Mouse (Mus musculus) adrenal gland, postnatal 4 days (tissue): ENCODE measurements around the gene Klk1. TPM values are rescaled to one million over a fixed set of nuclear protein-coding genes. Genes with fewer than 3 reads are reported as not detected.
A peak's percentile ranks its signal among the peaks of the same experiment; 100 is the strongest.
"Not testable (repeated sequence)": the region's sequence is repeated elsewhere in the genome, so short reads cannot be mapped to it uniquely, and the experiment has no call there.

ENCODE experiments used
- DNase-seq, 2 experiments: peaks; one replicate each; pipeline ENCODE4 v3.0.0; 2021 to 2022; ENCODE audit warnings: low spot score in 2 of 2, mixed read lengths in 2 of 2
- long read RNA-seq, 2 experiments: library from polyadenylated mRNA; stranded (forward); transcript quantifications; one replicate each; pipeline ENCODE4 v2.0.0; 2021
- total RNA-seq, 2 experiments: library from RNA; stranded (reverse); gene quantifications; 2 replicates each; pipeline ENCODE4 v1.2.3; 2021

The Klk1 gene
- 10 to 100 TPM in 1 of 2 experiments, not detected in 1; 41.2 TPM for total RNA-seq
- long read RNA-seq, experiment 1, result 0 reads
- long read RNA-seq, experiment 2, transcript Klk1-201 (5 exons, 954 nt), result major isoform, 12 of 15 reads
- long read RNA-seq, experiment 2, partial matches to known transcripts, result 3 of 15 reads
- long read RNA-seq, experiment 2, other reads (novel, unspliced or antisense), result 0 of 15 reads

GRCm38 (mm10) chr7:44225076-44225475 is at the start of gene Klk1:
Klk1 (plus strand) TSS chr7:44225360.
- no peak for DNase-seq

GRCm38 (mm10) chr7:44179299-44180045 is 45.7 kb upstream of the Klk1 start:
- no peak for DNase-seq

DNA sequence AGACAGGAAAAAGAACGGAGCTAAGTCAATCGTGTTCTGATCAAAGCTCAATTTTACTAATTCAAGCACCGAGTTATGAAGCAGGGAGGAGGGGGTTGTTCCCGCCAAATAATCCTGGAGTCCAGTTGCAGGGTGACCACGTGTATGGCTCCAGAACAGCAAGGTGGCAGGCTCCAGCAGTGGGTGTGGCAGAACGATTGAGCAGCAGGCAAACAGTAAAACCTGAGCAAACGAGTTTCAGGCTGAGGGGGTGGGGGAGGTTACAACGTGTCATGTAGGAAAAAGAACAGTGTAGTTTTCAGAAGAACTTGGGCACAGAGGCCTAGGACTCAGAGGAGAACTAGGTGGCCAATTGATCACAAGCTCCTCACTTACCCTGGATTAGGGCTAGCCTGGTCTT is 38.6 kb upstream of the Klk1 start:
- not testable (repeated sequence) for DNase-seq

- not testable (repeated sequence) for DNase-seq
Observed at GRCm38 (mm10) chr7:44187936-44188335, 37.2 kb upstream of the Klk1 start, which contains the start of gene Klk1b24. Klk1b24 (plus strand) TSS chr7:44188236.

GRCm38 (mm10) chr7:44193466-44193865 is 31.7 kb upstream of the Klk1 start:
- not testable (repeated sequence) for DNase-seq

DNA sequence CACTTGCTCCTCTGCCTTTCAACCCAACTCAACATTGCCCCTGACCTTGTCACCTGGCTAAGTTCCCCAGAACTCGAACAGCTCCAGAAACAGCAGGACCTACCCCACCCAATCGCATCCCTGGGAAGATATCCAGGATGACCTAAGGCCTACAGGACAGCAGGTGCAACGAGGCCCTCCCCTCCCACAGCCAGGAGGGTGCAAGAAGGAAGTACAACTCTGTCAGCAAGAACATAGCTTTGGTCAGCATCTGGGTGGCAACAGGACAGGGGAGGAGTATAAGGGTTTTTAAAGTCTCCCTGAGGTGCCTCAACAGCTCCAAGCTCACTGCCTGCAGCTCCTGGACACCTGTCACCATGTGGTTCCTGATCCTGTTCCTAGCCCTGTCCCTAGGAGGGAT is 27.3 kb upstream of the Klk1 start, which contains the start of gene Klk1b3:
Klk1b3 (plus strand) TSS at position 301 of the 400 bp plus-strand sequence.
- DNase-seq, result no peak

- not testable (repeated sequence) for DNase-seq
Observed at GRCm38 (mm10) chr7:44207135-44207534, 18.0 kb upstream of the Klk1 start, which contains the start of gene Klk1b4. Klk1b4 (plus strand) TSS chr7:44207435.

- DNase-seq, result no peak
Observed at GRCm38 (mm10) chr7:44208307-44208706, 16.9 kb upstream of the Klk1 start.

DNA sequence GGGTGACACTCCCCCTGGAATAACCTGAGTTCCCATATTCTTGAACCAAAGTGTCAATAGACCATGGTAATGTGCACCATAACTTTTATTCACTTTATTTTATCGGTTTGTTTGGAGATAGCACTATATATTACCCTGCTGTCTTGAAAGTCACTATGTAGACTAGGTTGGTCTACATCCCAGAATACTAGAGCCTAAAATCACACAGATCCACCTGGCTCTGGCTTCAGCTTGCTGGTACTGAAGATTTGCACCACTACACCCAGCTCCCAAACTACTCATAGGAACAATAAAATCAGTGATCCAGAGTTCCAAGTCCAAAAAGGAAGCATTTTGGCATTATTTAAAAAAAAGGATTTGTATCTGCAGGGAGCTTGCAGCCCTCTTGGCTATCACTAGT is 9.5 kb upstream of the Klk1 start, which contains the start of gene Klk1b5:
Klk1b5 (plus strand) TSS at position 301 of the 400 bp plus-strand sequence.
- no peak for DNase-seq

GRCm38 (mm10) chr7:44221601-44222000 is 3.6 kb upstream of the Klk1 start:
- DNase-seq, result not testable (repeated sequence)

GRCm38 (mm10) chr7:44222335-44222734 is 2.8 kb upstream of the Klk1 start:
- DNase-seq, result not testable (repeated sequence)

GRCm38 (mm10) chr7:44235909-44236308 is 10.7 kb downstream of the Klk1 start, which contains the start of gene Gm36864:
Gm36864 (plus strand) TSS chr7:44236177.
- DNase-seq, result no peak

DNA sequence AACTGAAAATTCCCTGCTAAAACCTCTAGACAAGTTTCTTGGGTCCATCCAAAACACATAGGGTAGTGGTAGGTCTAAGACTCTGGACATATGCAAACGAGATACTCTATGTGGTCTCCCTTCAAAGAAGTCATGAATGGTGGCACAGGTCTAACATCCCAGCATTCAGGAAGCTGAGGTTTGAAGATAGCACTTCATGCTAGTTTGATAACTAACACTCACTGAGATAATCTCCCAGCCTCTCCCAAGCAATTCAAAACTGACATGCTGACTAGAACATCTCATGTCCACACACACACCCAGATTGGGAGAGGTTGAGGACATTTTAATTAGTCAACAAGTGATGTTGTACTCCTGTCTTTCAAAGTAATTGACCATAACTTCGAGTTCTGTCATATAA is 14.8 kb downstream of the Klk1 start:
- no peak for DNase-seq

DNA sequence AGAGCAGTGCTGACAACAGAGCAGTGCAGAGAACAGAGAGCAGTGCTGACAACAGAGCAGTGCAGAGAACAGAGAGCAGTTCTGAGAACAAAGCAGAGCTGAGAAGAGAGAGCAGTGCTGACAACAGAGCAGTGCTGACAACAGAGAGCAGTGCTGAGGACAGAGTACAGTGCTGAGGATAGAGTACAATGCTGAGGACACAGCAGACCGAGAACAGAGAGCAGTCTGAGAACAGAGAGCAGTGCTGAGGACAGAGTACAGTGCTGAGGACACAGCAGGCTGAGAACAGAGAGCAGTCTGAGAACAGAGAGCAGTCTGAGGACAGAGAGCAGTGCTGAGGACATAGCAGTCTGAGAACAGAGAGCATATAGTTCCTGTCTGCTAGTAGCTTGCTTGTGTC is 15.6 kb downstream of the Klk1 start:
- no peak for DNase-seq

- DNase-seq, result no peak
Observed at GRCm38 (mm10) chr7:44241163-44241562, 16.0 kb downstream of the Klk1 start.

GRCm38 (mm10) chr7:44244080-44244479 is 18.9 kb downstream of the Klk1 start:
- no peak for DNase-seq

DNA sequence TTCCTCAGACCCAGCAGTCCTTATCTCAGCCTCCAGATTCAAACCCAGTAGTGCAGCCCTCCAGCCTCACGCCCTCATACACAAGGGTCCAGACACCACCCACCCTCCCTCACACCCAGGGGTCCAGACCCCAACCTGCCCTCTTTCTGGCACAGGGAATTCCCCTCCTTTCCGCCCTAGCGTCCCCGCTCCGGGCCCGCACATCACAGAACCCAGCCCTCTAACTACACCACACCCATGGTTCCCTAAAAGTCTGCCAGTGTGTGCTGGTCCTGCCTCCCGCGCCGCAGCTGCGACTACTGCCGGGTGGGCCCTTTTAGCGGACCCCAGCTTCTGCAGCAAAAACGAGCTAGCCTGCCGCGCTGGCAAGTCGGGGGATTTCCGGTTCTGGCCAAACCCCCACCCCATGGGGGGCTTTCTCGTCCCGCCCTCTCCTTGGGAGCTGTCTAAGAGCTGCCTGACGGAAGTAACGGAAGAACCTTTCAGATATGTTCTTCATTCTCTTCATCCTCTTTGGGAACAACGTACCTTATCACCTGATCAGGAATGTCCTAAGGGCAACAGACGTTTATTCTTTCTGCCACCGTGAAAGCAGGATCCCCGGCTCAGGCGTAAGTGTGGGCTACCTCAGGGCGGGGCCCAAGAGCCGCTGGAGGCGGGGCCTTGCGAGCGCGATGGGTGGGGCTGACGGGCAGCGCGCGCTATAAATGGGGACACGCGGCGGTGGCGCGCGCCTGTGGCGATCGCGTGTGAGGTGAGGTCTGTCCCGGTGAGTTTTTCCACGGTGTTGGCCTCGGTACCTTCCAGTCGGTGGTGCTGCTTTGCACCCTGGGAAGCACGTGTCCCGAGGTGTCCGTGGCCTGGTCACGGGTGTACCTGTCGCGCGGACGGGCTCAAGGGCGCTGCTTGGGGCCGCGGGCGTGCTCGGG is 21.2 kb downstream of the Klk1 start, which contains the start of the genes 1700028J19Rik and 2410002F23Rik:
1700028J19Rik (minus strand) TSS at position 641 of the 929 bp plus-strand sequence.
2410002F23Rik (plus strand) TSS at position 668 of the 929 bp plus-strand sequence.
- peak; percentile 82 to 83 for DNase-seq

GRCm38 (mm10) chr7:44246984-44247470 is 21.9 kb downstream of the Klk1 start:
- peak in 1 of 2 experiments; percentile 14 for DNase-seq

GRCm38 (mm10) chr7:44247971-44248370 is 22.8 kb downstream of the Klk1 start:
- no peak for DNase-seq

- DNase-seq, result no peak
Observed at GRCm38 (mm10) chr7:44249248-44249647, 24.1 kb downstream of the Klk1 start.
